Mouse (Mus musculus): ENCODE results near the gene Grrp1. TPM values are rescaled to one million over a fixed set of nuclear protein-coding genes. Genes with fewer than 3 reads are reported as not detected.

The Grrp1 gene
- polyA plus RNA-seq, 1 experiment from 2014 or later = 16.9 TPM

DNA sequence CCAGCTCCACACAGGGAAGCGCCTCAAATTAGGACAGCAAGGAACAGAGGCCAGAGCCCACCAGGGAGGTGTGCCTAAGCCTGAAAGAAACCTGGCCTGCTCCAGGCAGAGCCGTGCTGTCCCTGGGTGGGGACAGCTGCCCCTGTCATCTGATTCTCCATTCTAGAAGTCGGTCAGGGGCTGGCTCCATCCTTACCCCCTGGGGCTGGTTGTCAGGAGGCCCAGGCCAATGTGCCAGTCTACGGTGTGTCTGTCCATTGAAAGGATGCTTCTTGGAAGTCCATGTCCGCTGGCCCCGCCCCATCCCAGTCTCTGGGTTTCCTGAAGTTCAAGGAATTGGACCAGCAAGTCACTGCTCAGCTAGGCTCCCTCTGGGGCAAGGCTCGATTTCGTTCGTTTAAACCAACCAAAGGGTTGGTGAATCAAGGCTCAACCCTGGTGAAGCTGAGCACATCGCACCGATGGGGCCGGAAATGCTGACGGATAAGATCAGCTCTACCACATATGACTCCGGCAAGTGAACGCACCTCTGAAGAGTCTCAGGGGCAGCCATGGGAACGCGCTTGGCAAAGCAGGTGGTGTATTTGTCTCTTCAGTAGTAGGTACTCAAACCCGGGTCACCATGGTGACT lies 39.3 kb upstream of the Grrp1 start:
- H3K27ac ChIP-seq = no peak overlapping the region
- H3K27me3 ChIP-seq (ENCODE audit: control insufficient read depth, insufficient read depth, low read length) = no peaks in the 10 kb centered on the region
- no peak for DNase-seq (ENCODE audit: low spot score)
- peaks cover 8% of the 10 kb centered on the region for H3K4me1 ChIP-seq (replicated peaks; ENCODE audit: control insufficient read depth, insufficient read depth, low read length)
- no peak overlapping the region for H3K9ac ChIP-seq
- H3K4me3 ChIP-seq (replicated peaks; ENCODE audit: low read length) = no peak overlapping the region
- 0 out of 2 replicates have a peak, but pooled peaks cover 3% of the 10 kb centered on the region for H3K9me3 ChIP-seq (ENCODE audit: control insufficient read depth, low read length)
- 69% methylated on average over 18 of the region's 18 CpGs for WGBS
- H3K4me2 ChIP-seq (replicated peaks) = no peak overlapping the region
- no peaks in the 10 kb centered on the region for H3K36me3 ChIP-seq (replicated peaks; ENCODE audit: control insufficient read depth, insufficient read depth)
- ATAC-seq (ENCODE audit: low FRiP score) = no peak

DNA sequence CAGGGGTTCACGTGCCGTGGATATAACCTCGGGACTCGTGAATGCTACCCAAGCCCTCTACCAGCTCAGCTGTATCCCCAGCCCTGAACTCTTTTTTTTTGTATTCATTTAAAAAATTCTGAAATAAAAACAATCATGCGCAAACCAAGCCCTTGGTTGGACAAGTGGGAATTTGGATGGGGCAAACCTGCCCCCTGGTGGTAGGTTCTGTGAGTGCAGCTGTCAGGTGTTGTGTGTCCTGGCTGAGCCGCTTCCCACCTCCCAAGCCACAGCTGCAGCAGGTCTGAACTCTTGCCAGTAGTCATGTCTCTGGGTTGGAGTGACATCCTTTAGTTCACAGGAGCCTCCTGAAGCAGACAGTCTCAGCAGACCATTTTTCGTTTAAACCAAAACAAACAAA lies 38.2 kb upstream of the Grrp1 start:
- peaks cover 10% of the 10 kb centered on the region for H3K4me1 ChIP-seq (replicated peaks; ENCODE audit: control insufficient read depth, insufficient read depth, low read length)
- no peak overlapping the region for H3K9ac ChIP-seq
- H3K4me2 ChIP-seq (replicated peaks) = no peak overlapping the region
- ATAC-seq (ENCODE audit: low FRiP score) = no peak
- peak; percentile 86 for DNase-seq (ENCODE audit: low spot score)
- no peaks in the 10 kb centered on the region for H3K27me3 ChIP-seq (ENCODE audit: control insufficient read depth, insufficient read depth, low read length)
- H3K27ac ChIP-seq = no peak overlapping the region
- H3K9me3 ChIP-seq (ENCODE audit: control insufficient read depth, low read length) = 0 out of 2 replicates have a peak, but pooled peaks cover 3% of the 10 kb centered on the region
- no peak overlapping the region for H3K4me3 ChIP-seq (replicated peaks; ENCODE audit: low read length)
- WGBS = 22% methylated on average over 7 of the region's 7 CpGs
- no peaks in the 10 kb centered on the region for H3K36me3 ChIP-seq (replicated peaks; ENCODE audit: control insufficient read depth, insufficient read depth)

DNA sequence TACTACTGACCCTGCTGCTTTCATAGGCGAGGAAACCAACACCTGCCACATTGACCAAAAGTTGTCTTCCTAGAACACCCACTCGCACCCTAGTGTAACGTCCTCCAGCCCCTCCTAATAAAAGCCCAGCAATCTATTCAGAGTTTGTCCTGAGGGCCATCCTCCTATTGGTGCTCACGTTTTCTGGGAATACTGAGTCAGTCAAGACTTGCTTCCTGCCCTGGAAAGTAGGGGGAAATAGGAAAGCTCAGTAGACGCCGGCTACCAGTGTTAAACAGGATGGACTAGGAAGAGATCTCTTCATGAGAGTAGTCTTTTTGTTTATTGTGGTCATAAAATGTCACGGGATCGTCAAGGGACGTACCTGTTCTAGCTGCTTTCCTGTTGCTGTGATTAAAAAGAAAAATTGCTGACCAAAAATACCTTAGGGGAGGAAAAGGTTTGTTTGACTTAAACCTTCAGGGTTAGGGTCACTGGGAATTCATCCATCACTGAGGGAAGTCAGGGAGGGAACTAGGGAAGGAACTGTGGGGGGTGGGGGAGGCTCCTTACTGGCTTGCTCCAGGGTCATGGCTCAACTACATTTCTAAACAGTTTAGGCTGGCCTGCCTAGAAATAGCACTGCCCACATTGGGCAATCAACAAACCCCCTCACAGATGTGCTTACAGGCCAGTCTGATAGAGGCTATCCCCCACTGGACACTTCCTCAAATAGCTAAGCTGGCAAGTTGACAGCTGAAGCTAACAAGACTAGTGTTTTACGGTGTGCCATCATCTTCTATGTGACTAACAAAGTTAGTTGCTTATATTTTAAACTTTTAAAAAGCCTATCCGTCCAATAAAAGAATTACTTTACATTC lies 34.7 kb upstream of the Grrp1 start:
- Histone ChIP-seq H3K9me3 (ENCODE audit: control insufficient read depth, low read length) (no peaks in the 10 kb centered on the region), H3K4me3 (replicated peaks; ENCODE audit: low read length) (peak overlapping the region; percentile 99), H3K9ac (peak overlapping the region; percentile 93), H3K27me3 (ENCODE audit: control insufficient read depth, insufficient read depth, low read length) (no peaks in the 10 kb centered on the region), H3K27ac (peak overlapping the region; percentile 99), H3K4me1 (replicated peaks; ENCODE audit: control insufficient read depth, insufficient read depth, low read length) (peaks cover 20% of the 10 kb centered on the region), H3K4me2 (replicated peaks) (peak overlapping the region; percentile 65), H3K36me3 (replicated peaks; ENCODE audit: control insufficient read depth, insufficient read depth) (peaks cover 9% of the 10 kb centered on the region)
- ATAC-seq (ENCODE audit: low FRiP score) (no peak), DNase-seq (ENCODE audit: low spot score) (no peak)
- WGBS = 44% methylated on average over 11 of the region's 11 CpGs

DNA sequence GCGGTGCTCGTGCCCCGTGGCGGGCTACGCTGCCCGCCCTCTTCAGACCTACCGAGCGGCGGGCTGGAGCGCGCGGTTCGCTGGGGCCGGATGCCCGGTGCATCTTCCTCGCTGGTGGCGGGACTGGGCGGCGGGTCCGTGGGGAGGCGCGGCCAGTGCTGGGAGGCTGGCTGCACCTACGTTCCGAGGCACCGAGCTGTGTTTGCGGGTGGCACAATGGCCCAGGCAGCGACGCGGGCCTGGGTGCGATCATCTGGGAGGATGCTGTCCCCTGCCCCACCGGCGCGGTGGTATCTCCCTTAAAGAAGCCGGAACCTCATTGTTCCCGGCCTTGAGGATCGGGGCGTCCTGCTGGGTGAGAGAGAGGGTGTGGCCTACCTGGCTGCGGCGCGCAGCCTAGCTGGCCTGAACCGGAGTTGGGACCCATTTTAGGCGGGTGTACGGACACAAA lies 33.7 kb upstream of the Grrp1 start, which contains the start of gene Pdik1l:
Pdik1l (minus strand) TSS at position 321 of the 451 bp plus-strand sequence.
- DNase-seq (ENCODE audit: low spot score) (peak; percentile 75), ATAC-seq (ENCODE audit: low FRiP score) (peak; percentile 82)
- Histone ChIP-seq H3K27ac (peak within 1 kb of the TSS; percentile 99), H3K4me2 (replicated peaks) (peak within 1 kb of the TSS; percentile 89), H3K9me3 (ENCODE audit: control insufficient read depth, low read length) (no peaks in the 10 kb centered on the region), H3K36me3 (replicated peaks; ENCODE audit: control insufficient read depth, insufficient read depth) (peaks cover 19% of the 10 kb centered on the region), H3K4me1 (replicated peaks; ENCODE audit: control insufficient read depth, insufficient read depth, low read length) (peaks cover 20% of the 10 kb centered on the region), H3K9ac (peak within 1 kb of the TSS; percentile 93), H3K4me3 (replicated peaks; ENCODE audit: low read length) (peak within 1 kb of the TSS; percentile 99), H3K27me3 (ENCODE audit: control insufficient read depth, insufficient read depth, low read length) (no peaks in the 10 kb centered on the region)
- WGBS = under 1% methylated on average over 41 of the region's 43 CpGs

DNA sequence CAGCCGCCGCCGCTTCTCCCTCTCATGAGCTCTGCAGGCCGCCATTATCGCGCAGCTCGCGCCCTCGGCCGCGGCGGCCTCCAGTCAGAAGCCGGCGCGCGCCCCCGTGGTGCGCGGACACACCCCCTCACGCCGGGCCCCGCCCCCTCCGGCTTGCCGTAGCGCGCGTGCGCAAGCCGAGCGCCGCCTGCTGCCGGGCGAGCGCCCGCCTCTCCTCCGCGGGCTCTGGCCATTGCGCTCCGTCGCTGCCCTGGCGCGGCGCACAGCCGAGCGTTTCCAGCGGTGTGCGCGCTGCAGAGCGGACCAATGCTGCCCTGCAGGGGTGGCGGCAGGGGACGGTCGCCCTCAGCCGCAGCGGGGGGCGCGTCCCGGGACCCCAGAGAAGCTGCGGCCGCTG lies 33.3 kb upstream of the Grrp1 start:
- Histone ChIP-seq H3K27ac (peak overlapping the region; percentile 99), H3K4me1 (replicated peaks; ENCODE audit: control insufficient read depth, insufficient read depth, low read length) (peaks cover 20% of the 10 kb centered on the region), H3K4me3 (replicated peaks; ENCODE audit: low read length) (peak overlapping the region; percentile 99), H3K36me3 (replicated peaks; ENCODE audit: control insufficient read depth, insufficient read depth) (peaks cover 24% of the 10 kb centered on the region), H3K9me3 (ENCODE audit: control insufficient read depth, low read length) (no peaks in the 10 kb centered on the region), H3K4me2 (replicated peaks) (peak overlapping the region; percentile 89), H3K27me3 (ENCODE audit: control insufficient read depth, insufficient read depth, low read length) (no peaks in the 10 kb centered on the region), H3K9ac (peak overlapping the region; percentile 93)
- WGBS = under 1% methylated on average over 45 of the region's 59 CpGs
- ATAC-seq (ENCODE audit: low FRiP score) (peak; percentile 95), DNase-seq (ENCODE audit: low spot score) (peak; percentile 99)

DNA sequence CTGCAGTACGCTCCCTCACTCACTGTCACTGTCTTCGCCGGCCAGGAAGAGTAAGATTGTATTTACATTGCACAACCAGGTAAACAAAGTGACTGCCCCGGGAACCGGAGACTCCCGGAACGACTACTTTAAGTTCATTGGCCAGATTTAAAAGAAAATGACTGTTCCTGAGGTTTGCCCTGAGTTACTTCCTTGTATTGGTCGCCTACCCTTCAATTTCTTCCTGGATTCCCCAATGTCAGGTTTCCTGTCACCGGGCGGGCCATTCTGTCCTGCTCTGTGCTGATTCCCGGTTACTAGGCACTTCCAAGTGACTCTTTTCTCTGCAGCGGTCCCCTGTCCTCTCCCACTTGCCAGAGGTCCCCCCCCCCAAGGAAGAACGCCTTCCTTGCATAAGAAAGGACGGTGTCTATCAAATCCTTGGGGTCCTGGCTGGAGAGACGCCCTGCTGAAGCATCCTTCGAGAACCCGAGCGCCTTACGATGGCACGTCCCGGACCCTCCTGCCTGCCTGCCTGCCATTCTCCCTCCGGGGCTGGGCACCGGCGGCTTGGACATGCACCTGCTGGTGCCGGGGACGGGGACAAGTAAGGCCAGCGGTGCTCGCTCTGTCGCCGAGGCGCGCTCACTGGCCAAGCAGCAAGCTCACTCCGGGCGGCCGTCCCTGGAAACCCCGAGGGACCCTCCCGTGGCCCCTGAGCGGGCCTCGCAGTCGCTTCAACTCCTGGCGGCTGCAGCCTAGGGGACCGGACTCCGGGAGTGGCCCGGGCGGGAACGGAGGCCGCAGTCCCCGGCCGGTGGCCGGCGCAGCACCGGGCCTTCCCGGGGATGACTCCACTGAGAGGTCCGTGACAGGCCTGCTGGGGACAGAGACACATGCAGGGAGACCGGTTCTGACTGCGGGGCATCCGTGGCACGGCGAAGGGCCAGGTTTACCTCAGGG lies 32.6 kb upstream of the Grrp1 start:
- peaks cover 20% of the 10 kb centered on the region for H3K4me1 ChIP-seq (replicated peaks; ENCODE audit: control insufficient read depth, insufficient read depth, low read length)
- H3K4me3 ChIP-seq (replicated peaks; ENCODE audit: low read length) = peak overlapping the region; percentile 99
- 3% methylated on average over 54 of the region's 59 CpGs for WGBS
- peak overlapping the region; percentile 93 for H3K9ac ChIP-seq
- DNase-seq (ENCODE audit: low spot score) = no peak
- H3K27me3 ChIP-seq (ENCODE audit: control insufficient read depth, insufficient read depth, low read length) = no peaks in the 10 kb centered on the region
- no peaks in the 10 kb centered on the region for H3K9me3 ChIP-seq (ENCODE audit: control insufficient read depth, low read length)
- H3K4me2 ChIP-seq (replicated peaks) = peak overlapping the region; percentile 89
- H3K27ac ChIP-seq = peak overlapping the region; percentile 99
- peak; percentile 66 for ATAC-seq (ENCODE audit: low FRiP score)
- H3K36me3 ChIP-seq (replicated peaks; ENCODE audit: control insufficient read depth, insufficient read depth) = peaks cover 30% of the 10 kb centered on the region

DNA sequence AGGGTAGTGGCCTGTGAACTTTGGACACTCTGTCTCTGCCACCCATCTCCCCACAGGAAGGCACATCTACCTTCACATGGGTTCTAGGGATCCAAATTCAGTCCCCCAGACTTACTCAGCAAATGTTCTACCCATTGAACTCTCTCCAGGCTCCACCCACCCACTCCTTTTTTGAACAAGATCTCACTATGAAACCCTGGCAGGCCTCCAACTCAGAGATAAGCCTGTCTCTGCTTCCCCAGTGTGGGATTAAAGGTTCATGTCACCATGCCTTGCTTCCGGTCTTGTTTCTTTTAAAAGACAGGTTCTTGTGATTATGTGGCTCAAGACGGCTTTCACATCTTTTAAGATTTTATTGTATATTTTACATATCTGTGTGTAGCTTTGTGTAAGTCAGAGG lies 31.0 kb upstream of the Grrp1 start:
- DNase-seq (ENCODE audit: low spot score) = no peak
- no peak overlapping the region for H3K4me2 ChIP-seq (replicated peaks)
- H3K36me3 ChIP-seq (replicated peaks; ENCODE audit: control insufficient read depth, insufficient read depth) = peaks cover 46% of the 10 kb centered on the region
- no peaks in the 10 kb centered on the region for H3K27me3 ChIP-seq (ENCODE audit: control insufficient read depth, insufficient read depth, low read length)
- H3K9me3 ChIP-seq (ENCODE audit: control insufficient read depth, low read length) = no peaks in the 10 kb centered on the region
- H3K27ac ChIP-seq = no peak overlapping the region
- no peak overlapping the region for H3K4me3 ChIP-seq (replicated peaks; ENCODE audit: low read length)
- no peak overlapping the region for H3K9ac ChIP-seq
- WGBS = 96% methylated on average over 2 of the region's 2 CpGs
- no peak for ATAC-seq (ENCODE audit: low FRiP score)
- peaks cover 20% of the 10 kb centered on the region for H3K4me1 ChIP-seq (replicated peaks; ENCODE audit: control insufficient read depth, insufficient read depth, low read length)

DNA sequence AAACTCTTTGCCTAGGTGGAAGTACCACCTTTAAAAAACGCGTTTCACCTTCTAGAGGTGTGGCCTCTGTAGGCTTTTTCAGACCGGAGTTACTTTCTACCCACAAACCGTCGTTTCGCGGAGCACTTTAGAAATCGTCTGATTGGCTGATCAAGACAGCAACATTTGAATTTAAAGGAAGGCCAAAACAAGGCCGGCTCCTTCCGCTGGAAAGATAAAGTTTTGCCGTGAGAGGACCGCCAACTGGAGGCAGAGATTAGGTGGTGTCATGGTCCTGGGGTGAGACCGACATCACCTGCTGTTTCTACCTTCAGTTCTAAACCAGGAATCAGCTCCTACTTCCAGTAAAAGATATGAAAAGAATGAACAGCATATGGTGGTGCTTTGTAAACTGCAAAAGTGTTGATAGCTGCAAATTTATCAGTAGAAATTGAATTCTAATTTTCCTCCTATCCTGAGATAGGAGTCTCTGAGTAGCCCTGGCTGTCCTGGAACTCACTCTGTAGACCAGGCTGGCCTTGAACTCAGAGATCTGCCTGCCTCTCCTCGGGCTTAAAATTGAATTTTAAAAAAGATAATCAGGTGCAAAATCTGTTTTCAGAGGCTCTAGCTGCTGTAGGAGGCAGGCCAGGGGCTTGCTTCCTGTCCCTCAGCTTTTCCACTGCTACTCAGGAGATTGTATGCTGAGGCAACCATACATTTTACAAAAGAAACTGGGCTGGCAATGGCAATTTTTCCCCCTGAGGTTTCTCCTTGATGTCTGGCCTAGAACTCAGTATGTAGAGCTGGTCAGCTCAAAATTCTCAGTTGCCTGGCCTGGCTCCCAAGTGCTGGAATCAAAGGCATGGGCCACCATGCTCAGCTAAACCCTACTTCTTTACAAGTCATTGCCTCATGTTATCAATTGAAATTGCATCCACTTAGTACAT lies 19.8 kb upstream of the Grrp1 start:
- Histone ChIP-seq H3K9ac (no peak overlapping the region), H3K9me3 (ENCODE audit: control insufficient read depth, low read length) (no peaks in the 10 kb centered on the region), H3K27ac (no peak overlapping the region), H3K4me1 (replicated peaks; ENCODE audit: control insufficient read depth, insufficient read depth, low read length) (no peaks in the 10 kb centered on the region), H3K27me3 (ENCODE audit: control insufficient read depth, insufficient read depth, low read length) (no peaks in the 10 kb centered on the region), H3K4me3 (replicated peaks; ENCODE audit: low read length) (no peak overlapping the region), H3K36me3 (replicated peaks; ENCODE audit: control insufficient read depth, insufficient read depth) (peaks cover 34% of the 10 kb centered on the region), H3K4me2 (replicated peaks) (peak overlapping the region; percentile 15; the same call in 1 of the 2 replicates)
- DNase-seq (ENCODE audit: low spot score) = no peak
- 6% methylated on average over 14 of the region's 14 CpGs for WGBS
- no peak for ATAC-seq (ENCODE audit: low FRiP score)

Measured in hindbrain, embryonic 14.5 days (tissue).